Mouse (Mus musculus) layer of hippocampus, postnatal 10 days (tissue): ENCODE data around the gene Hlf. TPM values are rescaled to one million over a fixed set of nuclear protein-coding genes. Genes with fewer than 3 reads are reported as not detected.

ENCODE experiments used
- DNase-seq, 2 experiments: peaks; one replicate each; pipeline ENCODE4 v3.0.0; 2021; ENCODE audit warnings: low spot score in 2 of 2
- total RNA-seq, 2 experiments: library from RNA; stranded (reverse); gene quantifications; 2 replicates each; pipeline ENCODE4 v1.2.3; 2021

The Hlf gene
- total RNA-seq, 2 experiments from 2014 or later: 29.6 to 31.3 TPM

DNA sequence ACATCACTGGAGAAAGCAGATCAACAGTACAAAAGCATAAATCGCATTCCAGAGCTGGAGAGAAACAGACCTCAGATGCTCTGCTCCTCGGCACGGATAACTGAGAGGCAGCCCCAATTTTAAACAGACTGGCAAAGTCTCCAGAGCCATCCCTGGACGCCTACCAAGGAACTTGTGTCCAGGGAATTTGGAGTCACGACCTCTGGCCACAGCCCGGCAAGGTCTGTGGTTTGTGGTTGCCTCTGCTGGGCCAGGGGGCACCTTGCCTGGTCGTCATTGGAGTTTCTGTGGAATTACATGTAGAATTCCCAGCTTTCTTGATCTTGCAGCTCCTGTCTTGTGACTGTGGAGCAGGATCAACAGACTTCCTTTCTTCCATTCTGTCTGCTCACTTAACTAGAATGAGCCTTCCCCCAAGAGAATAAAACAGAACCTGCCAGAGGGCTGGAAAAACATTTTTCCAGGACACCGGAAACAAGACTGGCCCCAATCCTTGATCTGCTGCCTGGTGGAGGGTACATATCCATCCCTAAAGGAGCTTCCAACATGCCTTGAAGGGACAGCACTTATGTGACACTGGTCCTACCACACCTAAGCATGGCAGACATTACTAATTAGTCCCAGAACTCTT, 19.1 kb downstream of the Hlf start:
- no peak for DNase-seq

DNA sequence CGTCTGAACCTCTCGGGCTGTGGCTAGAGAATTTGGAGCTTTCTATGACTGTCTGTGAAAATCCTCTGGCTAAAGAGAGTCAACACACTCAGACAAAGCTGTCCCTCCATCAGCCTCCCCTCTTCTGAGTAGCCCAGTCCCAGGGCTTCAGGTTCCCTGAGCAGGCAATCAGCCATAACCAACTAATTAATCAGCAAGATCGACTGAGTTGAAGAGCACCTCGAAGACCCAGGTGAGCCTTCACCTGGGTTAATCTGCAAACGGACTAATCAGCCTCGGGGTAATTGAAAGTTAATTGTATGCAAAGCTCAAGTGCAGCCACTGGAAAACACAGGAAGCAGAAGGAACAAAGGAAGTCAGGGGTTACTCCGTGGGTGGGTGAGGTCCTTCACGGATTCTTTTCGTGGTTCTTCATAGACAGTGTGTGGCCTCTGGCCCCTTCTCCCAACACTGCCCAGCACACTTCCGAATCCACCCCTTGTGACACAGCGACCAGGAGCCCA, 19.9 kb downstream of the Hlf start:
- DNase-seq: no peak

DNA sequence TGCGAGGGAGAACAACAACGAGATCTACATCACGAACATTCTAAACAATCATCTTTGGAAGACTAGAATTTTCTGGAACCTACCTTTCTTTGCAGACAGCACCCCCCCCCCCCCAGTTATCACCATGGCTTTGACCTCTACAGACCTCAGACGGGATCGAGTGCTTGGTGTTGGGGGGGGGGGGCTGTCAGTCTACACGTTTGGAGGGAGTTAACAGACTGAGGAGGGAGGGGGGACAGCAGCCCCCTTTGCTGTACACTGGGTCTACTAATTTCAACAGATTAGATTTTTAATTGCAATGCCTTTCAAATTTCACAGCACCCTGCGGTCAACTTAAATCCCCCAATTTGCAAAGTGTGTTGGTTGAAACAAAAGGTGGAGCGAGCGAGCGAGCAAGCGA, 20.3 kb downstream of the Hlf start:
- DNase-seq: no peak

DNA sequence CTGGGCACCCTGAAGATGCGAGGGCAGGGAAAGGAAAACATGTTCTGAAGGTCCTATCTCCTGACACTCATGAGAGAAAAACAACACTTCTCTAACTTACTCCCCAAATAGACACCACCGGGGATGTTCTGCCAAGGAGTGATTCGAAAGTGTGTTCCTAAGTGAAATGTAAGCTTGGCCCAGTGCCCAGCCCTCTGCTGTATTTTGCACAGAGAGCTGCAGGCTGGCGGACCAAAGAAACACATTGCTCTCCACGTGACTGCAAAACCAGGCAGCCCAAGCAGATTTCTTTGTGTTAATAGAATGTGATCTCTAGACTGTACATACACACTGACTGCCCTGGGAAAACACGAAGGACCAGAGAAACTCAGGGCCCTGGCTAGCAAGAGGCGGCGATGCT, 21.1 kb downstream of the Hlf start:
- peak; percentile 85 to 88 for DNase-seq

DNA sequence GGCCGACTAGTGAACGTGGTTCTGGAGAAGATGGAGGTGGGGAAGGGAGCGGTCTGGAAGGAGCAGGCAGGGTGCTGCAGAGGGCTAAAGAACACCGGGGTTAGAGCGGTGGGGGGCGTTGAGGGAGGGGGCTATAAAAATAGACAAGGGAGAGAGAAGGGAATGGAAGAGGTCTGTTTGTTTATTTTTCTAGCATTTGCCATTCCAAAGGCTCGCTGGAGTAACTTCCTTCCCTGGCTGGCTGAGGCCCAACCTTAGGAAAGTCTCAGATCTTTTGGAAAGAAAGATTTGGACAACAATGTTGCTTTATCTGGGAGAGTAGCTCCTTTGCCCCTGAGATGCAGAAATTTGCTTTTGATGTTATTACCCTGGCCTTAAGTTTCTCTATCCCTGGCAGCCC, 21.6 kb downstream of the Hlf start:
- DNase-seq: no peak

DNA sequence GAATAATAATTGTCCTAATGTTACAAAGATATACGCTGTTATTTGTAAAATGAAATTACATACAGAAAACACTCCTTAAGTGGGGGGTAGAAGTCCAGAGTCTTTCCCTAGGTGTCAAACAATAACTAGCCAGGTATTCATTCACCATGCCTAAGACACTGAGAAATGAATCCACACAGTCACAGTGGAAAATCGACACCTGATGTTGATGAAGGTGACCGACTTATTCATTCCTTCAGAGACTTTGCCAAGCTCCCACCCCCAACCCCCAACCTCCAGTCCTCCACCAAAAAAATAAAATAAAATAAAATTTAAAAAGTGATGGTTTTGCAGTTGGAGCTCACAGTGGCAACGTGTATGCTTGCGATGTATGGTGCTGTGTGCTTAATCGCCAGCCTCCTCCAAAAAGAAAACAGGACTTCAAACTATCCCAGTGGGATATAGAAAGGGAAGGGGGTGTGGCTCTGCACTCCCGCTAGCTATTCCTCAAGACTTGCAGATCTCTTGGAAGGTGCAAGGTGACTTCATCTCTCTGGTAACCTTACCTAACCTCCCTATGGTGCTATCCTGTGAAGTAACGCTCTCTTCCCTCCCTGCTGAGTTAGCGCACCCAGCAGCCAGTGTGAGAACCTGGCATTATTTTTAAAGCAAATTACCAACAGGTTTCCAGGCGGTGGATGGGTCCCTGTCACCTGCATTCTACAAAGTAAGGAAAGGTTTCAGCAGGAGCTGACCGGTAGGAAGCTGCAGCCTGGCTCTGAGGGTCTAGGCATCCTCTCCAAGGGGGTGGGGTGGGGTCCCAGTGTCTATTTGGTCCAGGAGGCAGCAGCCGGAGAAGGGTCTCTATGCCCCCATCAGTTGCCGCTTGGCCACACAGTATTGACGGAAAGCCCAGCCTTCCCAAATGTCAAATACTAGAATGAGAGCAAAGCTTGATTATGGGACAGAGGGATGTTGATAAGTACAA, 22.5 kb downstream of the Hlf start:
- no peak for DNase-seq

DNA sequence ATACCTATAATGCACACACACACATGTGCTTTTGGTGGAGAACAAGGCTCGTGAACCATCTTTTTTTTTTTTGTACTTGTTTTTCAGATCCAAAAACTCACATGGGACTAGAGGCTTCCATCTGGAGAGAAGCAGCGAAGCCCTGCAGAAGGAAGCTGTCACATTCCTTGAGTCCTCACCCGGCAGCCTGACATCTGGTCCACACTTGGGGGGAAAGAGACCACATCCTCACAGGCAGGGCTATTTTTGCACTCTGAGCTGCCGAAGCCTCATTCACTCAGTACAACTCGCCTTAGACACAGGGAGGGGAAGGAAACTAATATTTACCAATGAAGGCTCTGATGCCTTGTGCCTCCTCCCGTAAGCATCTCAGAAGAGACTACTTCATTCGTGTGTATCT, 25.8 kb downstream of the Hlf start:
- DNase-seq: no peak

DNA sequence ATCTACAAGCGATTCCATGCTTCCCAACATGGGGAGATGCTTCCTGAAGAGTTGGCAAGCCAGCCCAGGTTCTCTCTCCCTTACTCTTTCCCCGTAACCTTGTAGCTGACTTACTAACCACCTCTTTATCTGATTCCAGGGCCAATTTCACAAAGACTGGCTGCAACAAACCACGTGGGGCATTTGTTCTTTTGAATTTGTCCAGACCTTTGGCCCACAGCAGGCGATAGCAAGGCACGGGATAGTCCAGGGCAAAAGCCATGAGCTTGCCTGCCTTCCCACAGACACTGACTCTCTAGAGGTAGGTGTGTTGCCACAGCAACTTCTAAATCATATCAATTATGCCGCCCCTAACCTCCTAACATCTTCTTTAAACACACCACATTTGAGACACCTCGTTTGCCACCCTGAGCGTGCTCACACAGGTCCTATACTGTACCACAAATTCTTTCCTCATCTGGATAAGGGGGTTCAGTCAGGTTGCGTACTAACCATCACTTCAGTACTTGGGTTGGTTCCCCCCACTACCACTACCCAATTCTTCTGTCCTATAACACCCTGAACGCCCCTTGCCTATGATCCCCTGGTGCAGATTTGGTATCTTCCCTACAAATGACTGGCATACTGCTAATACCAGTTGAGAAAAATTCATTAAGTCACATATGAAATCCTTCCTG, 26.7 kb downstream of the Hlf start:
- DNase-seq: no peak

DNA sequence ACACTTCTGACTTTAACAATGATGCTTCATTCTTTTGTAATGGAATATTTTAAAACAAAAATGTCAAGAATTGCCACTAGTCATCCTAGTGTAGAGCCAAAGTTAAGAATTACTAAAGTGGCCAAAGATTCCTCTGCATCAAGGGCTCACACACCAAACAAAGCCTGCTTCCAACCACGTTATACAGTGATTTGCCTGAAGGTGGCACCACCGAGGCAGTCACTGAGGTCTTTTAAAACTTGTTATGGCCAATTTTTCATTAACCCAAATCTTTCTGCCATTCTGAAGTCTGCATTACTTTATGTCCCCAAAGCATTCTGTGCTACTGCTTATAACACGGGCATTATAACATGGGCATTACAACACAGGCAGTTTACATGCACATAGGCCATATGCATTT, 27.3 kb downstream of the Hlf start:
- DNase-seq: peak; percentile 64 to 74

DNA sequence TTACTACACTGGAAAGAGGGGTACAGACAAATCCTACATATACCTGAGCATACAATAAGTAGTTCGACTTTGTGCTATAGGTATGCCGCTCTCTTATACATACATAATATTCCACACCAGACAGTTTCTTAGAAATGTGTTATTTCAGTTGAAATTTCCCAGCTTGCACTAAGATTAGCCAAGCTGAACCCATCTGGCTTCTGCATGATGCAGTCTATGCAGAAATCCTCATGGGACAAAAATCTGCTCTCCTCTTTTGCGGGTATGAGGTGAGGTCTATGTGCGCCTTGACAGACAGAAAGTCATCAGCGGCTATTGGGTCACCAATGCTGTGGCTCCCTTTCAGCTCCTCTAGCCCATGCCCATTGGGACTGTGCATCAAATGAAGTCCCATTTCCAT, 30.2 kb downstream of the Hlf start:
- no peak for DNase-seq

DNA sequence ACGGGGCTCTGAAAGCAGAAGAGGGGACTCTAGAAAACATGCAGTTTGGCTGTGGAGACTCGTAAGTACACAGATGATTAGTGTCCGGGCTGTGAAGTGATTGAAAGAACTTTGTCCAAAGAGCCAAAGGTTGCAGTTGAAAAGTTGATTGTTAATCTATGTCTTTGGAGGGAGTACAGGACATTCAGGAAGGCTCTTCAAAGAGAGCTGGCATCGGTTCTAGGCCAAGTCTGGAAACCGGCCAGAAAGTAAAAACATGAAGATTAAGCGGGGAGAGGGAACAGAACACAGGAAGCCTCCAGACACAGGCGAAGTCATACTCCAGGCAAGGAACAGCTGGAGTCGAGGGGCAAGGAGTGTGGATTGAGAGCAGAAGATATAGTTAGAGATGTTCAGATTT, 32.6 kb downstream of the Hlf start:
- DNase-seq: no peak

DNA sequence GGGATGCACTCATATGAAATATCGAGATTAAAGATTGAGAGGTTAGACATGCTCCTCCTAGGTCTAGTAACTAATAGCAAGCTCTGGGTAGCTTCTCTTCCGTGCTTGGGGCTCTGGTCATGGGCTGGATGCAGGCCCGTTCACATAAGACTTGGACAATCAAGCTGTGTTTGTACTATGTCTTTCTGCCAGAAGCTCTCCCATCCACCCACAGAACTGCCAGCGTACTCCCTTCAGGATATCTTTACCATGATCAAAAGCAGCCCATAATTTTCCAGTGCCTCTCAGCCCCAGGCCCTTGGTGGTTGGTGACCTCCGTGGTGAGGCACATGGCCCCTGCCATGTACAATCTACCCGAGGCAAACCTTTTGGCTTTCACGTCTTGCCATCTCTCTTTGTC, 33.3 kb downstream of the Hlf start:
- no peak for DNase-seq

DNA sequence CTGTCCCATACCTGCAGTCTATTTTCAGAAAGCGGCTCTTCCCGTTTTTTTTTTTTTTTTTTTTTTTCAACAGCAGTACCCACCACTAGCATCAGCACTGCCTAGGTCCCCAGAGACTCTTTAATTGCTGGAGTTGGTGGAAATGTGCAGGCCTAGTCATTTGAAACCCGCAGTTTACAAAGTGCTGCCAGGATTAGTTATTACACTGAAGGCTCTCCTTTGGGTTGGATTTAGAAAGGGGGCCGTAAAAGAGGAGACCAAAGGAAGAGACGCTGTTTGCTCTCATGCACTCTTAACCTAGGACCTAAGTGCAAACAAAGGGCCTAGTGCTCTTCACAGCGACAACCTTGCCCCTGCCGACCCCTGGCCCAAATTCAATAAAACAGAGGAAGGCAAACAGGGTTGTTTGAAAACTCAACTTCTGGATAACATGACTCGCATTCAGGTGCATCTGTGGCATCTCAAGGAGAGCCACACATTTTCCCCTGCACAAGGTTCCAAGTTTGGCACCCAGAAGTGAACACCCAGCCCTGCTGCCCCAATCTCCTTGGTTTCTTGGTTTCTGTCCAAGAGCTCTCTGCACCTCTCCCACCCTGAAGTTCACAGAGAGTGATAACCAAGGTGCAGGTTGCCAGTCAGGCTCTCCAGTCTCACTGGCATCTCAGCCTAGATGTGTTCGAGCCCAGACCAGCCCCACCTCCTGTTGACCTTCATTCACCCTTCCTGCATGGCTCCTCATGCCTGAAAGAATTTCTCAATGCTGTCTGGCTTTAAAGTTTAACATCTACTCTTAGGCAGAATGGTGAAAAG, 34.0 kb downstream of the Hlf start:
- DNase-seq: no peak

DNA sequence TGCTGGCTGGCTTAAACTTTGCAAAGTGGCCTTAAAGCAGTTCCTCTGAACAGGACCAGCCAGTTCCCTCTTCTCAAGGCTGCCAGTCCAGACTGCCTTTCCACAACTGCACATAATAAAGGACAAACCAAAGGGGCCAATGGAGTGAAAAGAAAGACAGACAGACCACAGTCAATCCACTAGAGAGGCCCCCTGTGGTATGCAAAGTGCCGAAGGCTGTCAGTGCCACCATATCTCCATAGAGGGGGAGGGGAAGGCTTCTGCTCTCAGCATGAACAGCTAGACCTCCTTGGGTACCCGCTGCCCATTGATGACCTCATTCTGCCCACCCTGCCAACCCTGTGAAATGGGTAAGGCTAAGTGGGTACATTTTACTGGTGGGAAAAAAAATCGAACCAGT, 34.7 kb downstream of the Hlf start:
- no peak for DNase-seq

DNA sequence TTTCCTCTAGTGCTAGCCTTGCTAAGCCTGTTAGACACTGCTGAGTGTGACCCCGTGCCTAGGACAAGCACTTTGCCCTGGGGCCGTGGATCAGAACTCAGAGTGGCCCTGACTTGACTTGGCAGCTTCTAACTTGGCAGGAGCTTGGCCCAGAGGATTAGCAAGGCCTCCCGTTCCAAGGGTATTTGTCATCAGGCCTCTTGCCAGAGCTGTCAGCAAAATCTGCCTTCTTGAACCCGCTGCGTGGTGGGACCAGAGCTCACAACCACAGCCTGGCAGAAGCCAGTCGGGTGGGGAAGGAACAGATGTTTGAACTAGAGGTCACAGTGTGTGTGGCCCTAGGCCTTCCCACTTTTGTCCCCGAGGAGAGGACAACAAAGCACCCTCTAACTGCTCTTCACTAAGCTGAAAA, 35.4 kb downstream of the Hlf start:
- DNase-seq: peak; percentile 38

DNA sequence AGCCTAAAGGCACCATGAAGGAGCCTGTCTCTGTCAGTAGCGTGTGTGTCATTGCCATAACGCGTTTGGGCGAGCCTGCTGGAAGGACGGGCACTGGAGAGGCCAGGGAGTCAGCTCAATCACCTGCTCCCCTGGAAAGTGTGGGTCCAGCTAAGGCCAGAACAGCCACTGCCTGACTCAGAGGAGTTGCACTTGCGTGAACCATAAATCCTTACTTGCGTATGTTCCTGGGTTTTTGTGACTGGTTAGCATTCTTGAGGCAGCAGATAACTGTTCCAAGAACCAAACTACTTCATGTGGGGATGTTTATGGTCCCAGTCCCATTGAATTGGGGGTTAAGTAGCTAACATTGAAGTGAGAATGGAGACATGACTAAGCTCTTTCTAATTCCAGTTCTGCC, 38.0 kb downstream of the Hlf start:
- no peak for DNase-seq

DNA sequence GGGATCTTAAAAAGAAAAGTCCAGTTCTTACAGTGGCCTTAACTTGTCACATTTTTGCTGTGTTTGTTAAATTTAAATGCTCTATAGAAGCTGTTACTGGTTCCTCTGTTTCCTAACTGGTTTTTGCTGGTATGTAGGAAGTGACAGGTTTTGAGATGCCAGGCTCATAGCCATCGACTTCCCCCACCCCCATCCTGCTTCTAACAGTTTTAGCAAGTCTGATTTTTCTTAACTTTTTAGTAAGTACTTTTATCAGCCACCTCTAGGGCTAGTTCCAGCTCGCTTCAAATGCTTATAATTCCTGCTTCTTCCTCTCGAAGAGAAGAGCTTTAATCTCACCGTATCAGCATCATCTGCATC, 40.6 kb downstream of the Hlf start:
- no peak for DNase-seq

DNA sequence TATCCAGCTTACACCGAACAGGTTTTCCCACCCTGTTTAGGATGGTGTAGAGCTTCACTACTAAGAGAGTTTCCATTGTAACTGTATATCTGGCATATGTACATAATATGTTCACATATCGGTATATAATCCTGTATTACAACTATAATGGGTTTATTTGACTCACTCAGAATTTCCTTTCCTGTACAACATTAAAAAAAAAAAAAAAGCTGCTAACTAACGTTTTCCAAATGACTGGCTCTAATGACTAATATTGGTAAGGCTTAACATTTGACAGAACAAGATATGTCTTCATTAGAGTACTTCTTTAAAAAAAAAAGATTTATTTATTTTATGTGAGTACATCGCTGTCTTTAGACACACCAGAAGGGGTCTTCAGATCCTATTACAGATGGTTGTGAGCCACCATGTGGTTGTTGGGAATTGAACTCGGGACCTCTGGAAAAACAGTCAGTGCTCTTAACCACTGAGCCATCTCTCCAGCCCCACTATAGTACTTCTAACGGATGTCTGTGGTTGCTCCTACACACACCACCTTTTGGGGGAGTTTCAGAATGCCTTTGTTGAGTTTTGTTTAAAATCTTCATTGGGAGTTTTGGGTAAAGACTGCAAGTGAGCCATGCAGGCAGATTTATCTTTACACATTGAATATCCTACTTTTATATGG, 41.1 kb downstream of the Hlf start:
- DNase-seq: no peak

DNA sequence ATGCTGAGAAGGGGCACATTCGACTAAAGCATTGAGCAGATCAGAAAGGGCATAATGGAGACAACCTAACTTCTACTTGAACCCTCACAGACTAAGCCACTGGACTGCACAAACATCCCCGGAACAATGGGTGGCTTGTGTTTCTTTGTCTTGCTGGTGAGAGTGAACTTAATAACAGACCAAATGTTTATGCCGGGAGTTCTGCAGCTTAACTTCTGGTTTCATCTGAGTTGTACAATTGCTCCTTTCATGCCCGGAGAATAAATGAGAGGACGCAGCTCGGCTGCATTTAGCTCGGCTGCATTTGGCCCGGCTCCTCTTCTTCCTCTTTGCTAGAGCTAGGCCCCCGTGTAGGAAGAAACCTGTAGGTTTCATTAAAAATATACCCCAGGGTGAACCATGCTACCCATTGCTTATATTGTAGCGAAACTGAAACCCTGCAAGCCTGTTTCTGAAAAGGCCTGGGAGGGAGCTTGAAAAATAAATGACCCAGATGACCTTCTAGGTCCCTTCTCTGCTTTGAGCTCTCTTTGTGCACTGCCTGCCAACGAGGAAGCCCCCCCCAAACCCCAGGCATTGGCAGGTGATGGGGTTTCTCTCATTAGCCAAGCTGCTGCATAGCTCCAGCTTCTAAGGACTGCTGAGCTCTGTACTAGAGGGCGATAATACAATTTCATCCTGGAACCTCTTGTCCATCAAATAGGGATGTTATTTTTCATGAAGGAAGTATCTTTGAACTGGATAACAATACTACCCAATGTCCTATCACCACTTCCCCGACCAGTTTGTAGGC, 42.8 kb downstream of the Hlf start:
- DNase-seq: no peak

DNA sequence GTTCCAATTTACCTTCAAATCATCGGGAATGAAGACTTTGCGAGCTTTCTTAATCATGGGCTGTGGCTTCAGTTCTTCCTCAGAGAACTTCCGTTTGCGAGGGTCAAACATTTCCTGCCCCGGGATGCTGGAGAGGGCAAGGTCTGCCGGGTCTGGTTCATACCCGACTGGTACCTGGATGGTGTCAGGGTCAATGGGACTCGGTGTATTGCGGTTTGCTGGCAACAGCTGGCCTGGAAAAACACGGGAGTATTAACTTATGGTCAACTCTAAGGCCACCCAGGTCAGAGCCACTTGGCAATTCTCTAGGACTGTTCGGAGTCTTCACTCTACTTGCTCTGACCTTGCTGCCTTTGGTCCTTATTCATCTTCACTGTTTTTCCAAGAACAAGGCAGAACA, 44.9 kb downstream of the Hlf start:
- DNase-seq: no peak
